ENCODE assay signal across 8 mouse cellular contexts in genomic region chr16:23270913-23271253, GRCm38 (mm10). TPM values are rescaled to one million over a fixed set of nuclear protein-coding genes. Genes with fewer than 3 reads are reported as not detected.
DNase-seq lines count a peak whose midpoint lies in the region; ATAC-seq and TF ChIP-seq lines count a peak whose summit lies in the region.
"Had no signal": no experiment of that assay in that cellular context is flagged by ENCODE, and none has a peak within 500 bp of the region (broad histone marks: within the 10 kb centered on the region; RNA-seq: fewer than 3 reads in every experiment).

No protein-coding gene starts in this region.

- DNase-seq in lung, postnatal 0 days (ENCODE audit: low spot score), result no peak
- no peak for DNase-seq in lung, postnatal 14 days
- no peak for DNase-seq in forebrain, embryonic 11.5 days (ENCODE audit: low spot score)
- DNase-seq in limb, embryonic 10.5 days (ENCODE audit: low spot score), result no peak
- DNase-seq in urinary bladder, adult 2 months (ENCODE audit: low spot score), result no peak
- DNase-seq in urinary bladder, postnatal 4 days (ENCODE audit: low spot score in 2 of 2), result no peak

- ATAC-seq in lung, postnatal 0 days, result no peak
- peak; percentile 52; the same call in 1 of the 2 replicates for ATAC-seq in forebrain, embryonic 11.5 days (replicated peaks; ENCODE audit: low FRiP score)
- ATAC-seq in stomach, embryonic 15.5 days (ENCODE audit: insufficient read depth, low FRiP score, low read depth), result 0 out of 2 replicates have a peak, but pooled peaks have one; percentile 4

- no peak overlapping the region for H3K4me2 ChIP-seq in lung, postnatal 0 days (replicated peaks; ENCODE audit: low read depth, low read length)
- H3K4me2 ChIP-seq in forebrain, embryonic 11.5 days (ENCODE audit: low read depth, low read length, severe bottlenecking), result no peak overlapping the region
- no peak overlapping the region for H3K4me2 ChIP-seq in stomach, embryonic 15.5 days

- no peak for TF ChIP-seq CTCF in lung, postnatal 0 days (IDR thresholded peaks at IDR 0.05)

- H3K4me1 ChIP-seq in lung, postnatal 0 days (ENCODE audit: insufficient read depth, low read depth, low read length), result peaks cover 37% of the 10 kb centered on the region
- H3K4me1 ChIP-seq in forebrain, embryonic 11.5 days (replicated peaks; ENCODE audit: control insufficient read depth, insufficient read depth, low read length), result peaks cover 15% of the 10 kb centered on the region
- peaks cover 44% of the 10 kb centered on the region for H3K4me1 ChIP-seq in limb, embryonic 10.5 days
- H3K4me1 ChIP-seq in stomach, embryonic 15.5 days, result peaks cover 25% of the 10 kb centered on the region

- 16% methylated on average over 2 of the region's 3 CpGs for WGBS in lung, postnatal 0 days
- 0% methylated on average over 3 of the region's 3 CpGs for WGBS in forebrain, embryonic 11.5 days
- WGBS in limb, embryonic 10.5 days, result 4% methylated on average over 3 of the region's 3 CpGs
- WGBS in stomach, embryonic 15.5 days, result 11% methylated on average over 3 of the region's 3 CpGs

- no peak overlapping the region for H3K4me3 ChIP-seq in lung, postnatal 0 days (ENCODE audit: low read depth, low read length)
- H3K4me3 ChIP-seq in forebrain, embryonic 11.5 days (ENCODE audit: low read depth, low read length), result no peak overlapping the region
- no peak overlapping the region for H3K4me3 ChIP-seq in limb, embryonic 10.5 days
- H3K4me3 ChIP-seq in stomach, embryonic 15.5 days (replicated peaks), result no peak overlapping the region
- H3K4me3 ChIP-seq: megakaryocyte, embryonic 14.5 days had no signal

- TF ChIP-seq EP300 in lung, postnatal 0 days (IDR thresholded peaks at IDR 0.05), result no peak

- no peaks in the 10 kb centered on the region for H3K9me3 ChIP-seq in lung, postnatal 0 days (ENCODE audit: low read length)
- no peaks in the 10 kb centered on the region for H3K9me3 ChIP-seq in forebrain, embryonic 11.5 days (ENCODE audit: control insufficient read depth, low read length)
- no peaks in the 10 kb centered on the region for H3K9me3 ChIP-seq in limb, embryonic 10.5 days (replicated peaks)
- H3K9me3 ChIP-seq in stomach, embryonic 15.5 days, result no peaks in the 10 kb centered on the region
- H3K9me3 ChIP-seq: megakaryocyte, embryonic 14.5 days had no signal

- H3K9ac ChIP-seq in lung, postnatal 0 days (replicated peaks; ENCODE audit: low read depth), result no peak overlapping the region
- H3K9ac ChIP-seq in forebrain, embryonic 11.5 days (ENCODE audit: low read length), result no peak overlapping the region
- H3K9ac ChIP-seq in stomach, embryonic 15.5 days, result no peak overlapping the region

- peak overlapping the region; percentile 51; the same call in 1 of the 2 replicates for H3K27ac ChIP-seq in lung, postnatal 0 days (ENCODE audit: low read length)
- peak overlapping the region; percentile 50; the same call in 1 of the 2 replicates for H3K27ac ChIP-seq in forebrain, embryonic 11.5 days (ENCODE audit: low read depth, low read length)
- H3K27ac ChIP-seq in limb, embryonic 10.5 days, result peak overlapping the region; percentile 84; the same call in 1 of the 2 replicates
- H3K27ac ChIP-seq in stomach, embryonic 15.5 days, result no peak overlapping the region

- H3K27me3 ChIP-seq in lung, postnatal 0 days (replicated peaks; ENCODE audit: insufficient read depth, low read length), result no peaks in the 10 kb centered on the region
- no peaks in the 10 kb centered on the region for H3K27me3 ChIP-seq in forebrain, embryonic 11.5 days (ENCODE audit: control insufficient read depth, insufficient read depth, low read length)
- no peaks in the 10 kb centered on the region for H3K27me3 ChIP-seq in limb, embryonic 10.5 days (ENCODE audit: low read depth, poor library complexity, severe bottlenecking)
- H3K27me3 ChIP-seq in stomach, embryonic 15.5 days (replicated peaks), result no peaks in the 10 kb centered on the region

- no peaks in the 10 kb centered on the region for H3K36me3 ChIP-seq in lung, postnatal 0 days (ENCODE audit: insufficient read depth, low read length)
- H3K36me3 ChIP-seq in forebrain, embryonic 11.5 days (ENCODE audit: control insufficient read depth, insufficient read depth, low read length), result no peaks in the 10 kb centered on the region
- H3K36me3 ChIP-seq in limb, embryonic 10.5 days, result peaks cover 16% of the 10 kb centered on the region
- H3K36me3 ChIP-seq in stomach, embryonic 15.5 days, result no peaks in the 10 kb centered on the region

RNA-seq across cellular contexts. Expression of gene St6gal1, which starts 46.3 kb away (rescaled TPM):
- 42.2 and 46.4 TPM in 2 replicates for polyA plus RNA-seq in lung, postnatal 0 days (2015; fragmentation: Nextera tagmentation; extraction: Ambion mirVana)
- polyA plus RNA-seq in forebrain, embryonic 11.5 days (2014; fragmentation: Nextera tagmentation; extraction: Ambion mirVana), result 24.7 TPM in 2 replicates
- 23.8 and 26.7 TPM in 2 replicates for polyA plus RNA-seq in limb, embryonic 10.5 days (2016; fragmentation: Nextera tagmentation; extraction: Ambion mirVana)
- polyA plus RNA-seq in stomach, embryonic 15.5 days (2015; fragmentation: Nextera tagmentation; extraction: Ambion mirVana), result 16.3 and 18.0 TPM in 2 replicates
- polyA plus RNA-seq in urinary bladder, adult 2 months (2012; rRNA removed), result 8.1 and 8.8 TPM in 2 replicates
